In genomic region chr2:60200667-60201066, GRCm38 (mm10) we compare ENCODE assay signal across 8 mouse cellular contexts. TPM values are rescaled to one million over a fixed set of nuclear protein-coding genes. Genes with fewer than 3 reads are reported as not detected.
DNase-seq lines count a peak whose midpoint lies in the region; ATAC-seq and TF ChIP-seq lines count a peak whose summit lies in the region.

No protein-coding gene starts in this region.

- H3K27ac ChIP-seq in bone marrow, adult 2 months (ENCODE audit: control insufficient read depth, insufficient read depth, low read depth, low read length, poor library complexity) = no peak overlapping the region

- intact Hi-C loops in gastrocnemius, postnatal 14 days (cut with DNase I; ENCODE audit: low total_unique reads) = loop anchor here (10.0 kb wide), 1 partner anchor 236 kb away; no protein-coding TSS in a partner anchor

- DNase-seq in cerebellum, postnatal 36 days = peak; percentile 29 to 38
- peak; percentile 43 for DNase-seq in ovary, postnatal 14 days (ENCODE audit: low spot score)
- DNase-seq in ovary, adult 18-20 months (ENCODE audit: low spot score) = no peak
- DNase-seq in gastrocnemius, postnatal 14 days = peak; percentile 61
- peak; percentile 62 for DNase-seq in lung, adult 2 months
- peak; percentile 58 to 83 for DNase-seq in spleen, postnatal 4 days (ENCODE audit: low spot score in 2 of 2)

- no peak overlapping the region for H3K4me3 ChIP-seq in bone marrow, adult 2 months (replicated peaks; ENCODE audit: control insufficient read depth, low read depth, low read length)
- H3K4me3 ChIP-seq in lung, adult 2 months (replicated peaks; ENCODE audit: extremely low read depth, low read depth, low read length) = no peak overlapping the region

- peak; percentile 83 for TF ChIP-seq CTCF in bone marrow, adult 2 months (IDR thresholded peaks at IDR 0.05; ENCODE audit: control insufficient read depth, insufficient read depth, low read length)
- TF ChIP-seq CTCF in lung, adult 2 months (IDR thresholded peaks at IDR 0.05; ENCODE audit: insufficient read depth, low read length) = peak; percentile 74

- peaks cover 2% of the 10 kb centered on the region for H3K4me1 ChIP-seq in bone marrow, adult 2 months (ENCODE audit: control insufficient read depth, insufficient read depth, low read length)
- H3K4me1 ChIP-seq in lung, adult 2 months (ENCODE audit: control insufficient read depth, insufficient read depth, low read length) = peaks cover 5% of the 10 kb centered on the region; the same call in 1 of the 2 replicates

- TF ChIP-seq POLR2A in bone marrow, adult 2 months (IDR thresholded peaks at IDR 0.05; ENCODE audit: borderline replicate concordance, control insufficient read depth, low read depth, low read length) = no peak
- no peak for TF ChIP-seq POLR2A in lung, adult 2 months (IDR thresholded peaks at IDR 0.05; ENCODE audit: borderline replicate concordance, extremely low read depth, low read depth, low read length)

- ATAC-seq in cerebellum, adult (ENCODE audit: insufficient number of reproducible peaks, low FRiP score, low TSS enrichment) = no peak

- 72% methylated on average over 8 of the region's 8 CpGs for WGBS in bone marrow, adult 2 months
- 55% methylated on average over 8 of the region's 8 CpGs for WGBS in lung, adult 2 months

RNA-seq across cellular contexts. Expression of gene Baz2b, which starts 9.0 kb away (rescaled TPM):
- polyA plus RNA-seq in bone marrow, adult 2 months (2011; ENCODE audit: insufficient read depth, insufficient read length, low replicate concordance, missing spikeins) = 76.3 and 77.9 TPM in 2 replicates
- total RNA-seq in gastrocnemius, postnatal 14 days (2021) = 10 to 100 TPM; 31.2 to 34.9 TPM
- polyA plus RNA-seq in lung, adult 2 months (2012; rRNA removed) = 17.3 and 21.9 TPM in 2 replicates

RNA-seq across cellular contexts. Expression of gene March7, which starts 9.0 kb away (rescaled TPM):
- polyA plus RNA-seq in bone marrow, adult 2 months (2011; ENCODE audit: insufficient read depth, insufficient read length, low replicate concordance, missing spikeins) = 11.7 and 28.5 TPM in 2 replicates
- total RNA-seq in gastrocnemius, postnatal 14 days (2021) = 10 to 100 TPM; 26.9 to 27.9 TPM
- 7.7 and 13.4 TPM in 2 replicates for polyA plus RNA-seq in lung, adult 2 months (2012; rRNA removed)
